Mouse (Mus musculus): ENCODE data around the gene Rsph9. TPM values are rescaled to one million over a fixed set of nuclear protein-coding genes. Genes with fewer than 3 reads are reported as not detected.

Rsph9 gene
- polyA plus RNA-seq, 1 experiment, result 2.5 TPM

GRCm38 (mm10) chr17:46139872-46140271 is 4.1 kb downstream of the Rsph9 start:
- Histone ChIP-seq H3K79me2 (ENCODE audit: control insufficient read depth, insufficient read depth) (no peaks in the 10 kb centered on the region), H3K36me3 (ENCODE audit: control insufficient read depth, insufficient read depth) (no peaks in the 10 kb centered on the region), H3K27me3 (ENCODE audit: control insufficient read depth, insufficient read depth, insufficient read length) (no peaks in the 10 kb centered on the region), H3K4me3 (ENCODE audit: insufficient read depth, poor library complexity, severe bottlenecking) (no peak overlapping the region), H3ac (ENCODE audit: control insufficient read depth, insufficient read length, low read depth) (no peak overlapping the region), H3K79me3 (ENCODE audit: low read depth) (no peaks in the 10 kb centered on the region)
- no peak for TF ChIP-seq MYOD1 (IDR thresholded peaks at IDR 0.05; ENCODE audit: control insufficient read depth, insufficient read length, low read depth)
- TF ChIP-seq MAX (IDR thresholded peaks at IDR 0.05), result no peak
- TF ChIP-seq CEBPB (IDR thresholded peaks at IDR 0.05; ENCODE audit: low read depth), result no peak
- TF ChIP-seq MYOG (IDR thresholded peaks at IDR 0.05; ENCODE audit: control insufficient read depth, extremely low read depth, insufficient read length), result no peak
- TF ChIP-seq FOSL1 (IDR thresholded peaks at IDR 0.05; ENCODE audit: insufficient read depth, low read length, poor library complexity, severe bottlenecking), result no peak
- TF ChIP-seq USF1 (IDR thresholded peaks at IDR 0.05; ENCODE audit: low read depth), result no peak
- no peak for TF ChIP-seq CTCF (IDR thresholded peaks at IDR 0.05; ENCODE audit: control insufficient read depth, insufficient read depth, insufficient read length)

GRCm38 (mm10) chr17:46138563-46139236 is 5.3 kb downstream of the Rsph9 start:
- no peak for TF ChIP-seq FOSL1 (IDR thresholded peaks at IDR 0.05; ENCODE audit: insufficient read depth, low read length, poor library complexity, severe bottlenecking)
- TF ChIP-seq MAX (IDR thresholded peaks at IDR 0.05), result no peak
- TF ChIP-seq USF1 (IDR thresholded peaks at IDR 0.05; ENCODE audit: low read depth), result no peak
- no peak for TF ChIP-seq CTCF (IDR thresholded peaks at IDR 0.05; ENCODE audit: control insufficient read depth, insufficient read depth, insufficient read length)
- TF ChIP-seq MYOG (IDR thresholded peaks at IDR 0.05; ENCODE audit: control insufficient read depth, extremely low read depth, insufficient read length), result no peak
- TF ChIP-seq MYOD1 (IDR thresholded peaks at IDR 0.05; ENCODE audit: control insufficient read depth, insufficient read length, low read depth), result no peak
- no peak for TF ChIP-seq CEBPB (IDR thresholded peaks at IDR 0.05; ENCODE audit: low read depth)
- no peaks in the 10 kb centered on the region for H3K36me3 ChIP-seq (ENCODE audit: control insufficient read depth, insufficient read depth)

GRCm38 (mm10) chr17:46132862-46133261 is 11.2 kb downstream of the Rsph9 start:
- Histone ChIP-seq H3ac (ENCODE audit: control insufficient read depth, insufficient read length, low read depth) (no peak overlapping the region), H3K36me3 (ENCODE audit: control insufficient read depth, insufficient read depth) (peaks cover 12% of the 10 kb centered on the region), H3K4me3 (ENCODE audit: insufficient read depth, poor library complexity, severe bottlenecking) (no peak overlapping the region), H3K79me3 (ENCODE audit: low read depth) (no peaks in the 10 kb centered on the region), H3K27me3 (ENCODE audit: control insufficient read depth, insufficient read depth, insufficient read length) (no peaks in the 10 kb centered on the region), H3K79me2 (ENCODE audit: control insufficient read depth, insufficient read depth) (no peaks in the 10 kb centered on the region)
- TF ChIP-seq MYOG (IDR thresholded peaks at IDR 0.05; ENCODE audit: control insufficient read depth, extremely low read depth, insufficient read length), result no peak
- TF ChIP-seq FOSL1 (IDR thresholded peaks at IDR 0.05; ENCODE audit: insufficient read depth, low read length, poor library complexity, severe bottlenecking), result no peak
- no peak for TF ChIP-seq CTCF (IDR thresholded peaks at IDR 0.05; ENCODE audit: control insufficient read depth, insufficient read depth, insufficient read length)
- TF ChIP-seq MAX (IDR thresholded peaks at IDR 0.05), result no peak
- no peak for TF ChIP-seq CEBPB (IDR thresholded peaks at IDR 0.05; ENCODE audit: low read depth)
- no peak for TF ChIP-seq USF1 (IDR thresholded peaks at IDR 0.05; ENCODE audit: low read depth)
- TF ChIP-seq MYOD1 (IDR thresholded peaks at IDR 0.05; ENCODE audit: control insufficient read depth, insufficient read length, low read depth), result no peak

More at GRCm38 (mm10) chr17:46138563-46139236, 5.3 kb downstream of the Rsph9 start:
- no peak overlapping the region for H3ac ChIP-seq (ENCODE audit: control insufficient read depth, insufficient read length, low read depth)
- H3K27me3 ChIP-seq (ENCODE audit: control insufficient read depth, insufficient read depth, insufficient read length), result no peaks in the 10 kb centered on the region
- H3K79me2 ChIP-seq (ENCODE audit: control insufficient read depth, insufficient read depth), result no peaks in the 10 kb centered on the region
- H3K79me3 ChIP-seq (ENCODE audit: low read depth), result no peaks in the 10 kb centered on the region
- no peak overlapping the region for H3K4me3 ChIP-seq (ENCODE audit: insufficient read depth, poor library complexity, severe bottlenecking)

- no peak for TF ChIP-seq USF1 (IDR thresholded peaks at IDR 0.05; ENCODE audit: low read depth)
- peak; percentile 82 for TF ChIP-seq CTCF (IDR thresholded peaks at IDR 0.05; ENCODE audit: control insufficient read depth, insufficient read depth, insufficient read length)
- no peak for TF ChIP-seq FOSL1 (IDR thresholded peaks at IDR 0.05; ENCODE audit: insufficient read depth, low read length, poor library complexity, severe bottlenecking)
- Histone ChIP-seq H3K79me3 (ENCODE audit: low read depth) (no peaks in the 10 kb centered on the region), H3ac (ENCODE audit: control insufficient read depth, insufficient read length, low read depth) (no peak overlapping the region), H3K79me2 (ENCODE audit: control insufficient read depth, insufficient read depth) (no peaks in the 10 kb centered on the region), H3K4me3 (ENCODE audit: insufficient read depth, poor library complexity, severe bottlenecking) (no peak overlapping the region), H3K27me3 (ENCODE audit: control insufficient read depth, insufficient read depth, insufficient read length) (no peaks in the 10 kb centered on the region), H3K36me3 (ENCODE audit: control insufficient read depth, insufficient read depth) (peaks cover 16% of the 10 kb centered on the region)
These were observed 11.8 kb downstream of the Rsph9 start for GRCm38 (mm10) chr17:46132058-46132718.

- Histone ChIP-seq H3K4me3 (ENCODE audit: insufficient read depth, poor library complexity, severe bottlenecking) (no peak overlapping the region), H3K36me3 (ENCODE audit: control insufficient read depth, insufficient read depth) (peaks cover 36% of the 10 kb centered on the region), H3K79me3 (ENCODE audit: low read depth) (no peaks in the 10 kb centered on the region), H3K79me2 (ENCODE audit: control insufficient read depth, insufficient read depth) (no peaks in the 10 kb centered on the region), H3K27me3 (ENCODE audit: control insufficient read depth, insufficient read depth, insufficient read length) (no peaks in the 10 kb centered on the region), H3ac (ENCODE audit: control insufficient read depth, insufficient read length, low read depth) (no peak overlapping the region)
- TF ChIP-seq FOSL1 (IDR thresholded peaks at IDR 0.05; ENCODE audit: insufficient read depth, low read length, poor library complexity, severe bottlenecking) (no peak), CTCF (IDR thresholded peaks at IDR 0.05; ENCODE audit: control insufficient read depth, insufficient read depth, insufficient read length) (no peak), CEBPB (IDR thresholded peaks at IDR 0.05; ENCODE audit: low read depth) (no peak), MYOD1 (IDR thresholded peaks at IDR 0.05; ENCODE audit: control insufficient read depth, insufficient read length, low read depth) (no peak), MAX (IDR thresholded peaks at IDR 0.05) (no peak), MYOG (IDR thresholded peaks at IDR 0.05; ENCODE audit: control insufficient read depth, extremely low read depth, insufficient read length) (no peak), USF1 (IDR thresholded peaks at IDR 0.05; ENCODE audit: low read depth) (no peak)
These were observed 14.1 kb downstream of the Rsph9 start for GRCm38 (mm10) chr17:46129741-46130498.

All from C2C12 (cell line).